Mouse (Mus musculus): ENCODE measurements around the gene Znfx1. TPM values are rescaled to one million over a fixed set of nuclear protein-coding genes. Genes with fewer than 3 reads are reported as not detected.

The Znfx1 gene
- polyA plus RNA-seq, 1 experiment = 23.3 TPM

DNA sequence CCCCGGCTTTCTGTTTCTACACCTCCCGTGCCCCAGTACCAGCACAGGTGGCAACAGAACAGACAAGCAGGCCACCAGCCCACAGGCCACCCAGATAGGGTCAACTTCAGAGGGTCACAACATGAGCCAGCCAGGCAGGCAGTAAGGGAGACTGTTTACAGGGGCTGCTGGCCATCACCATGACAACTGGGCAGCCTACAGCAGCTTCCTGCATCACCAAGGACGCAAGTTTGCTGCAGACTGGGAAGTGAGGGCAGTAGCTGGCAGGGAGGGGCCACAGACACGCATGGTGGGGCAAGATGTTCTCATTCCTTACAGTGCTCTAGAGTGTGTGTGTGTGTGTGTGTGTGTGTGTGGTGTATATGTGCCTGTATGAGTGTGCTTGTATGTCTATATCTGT is 18.8 kb upstream of the Znfx1 start:
- H3K36me3 ChIP-seq (ENCODE audit: control insufficient read depth, insufficient read depth) = no peaks in the 10 kb centered on the region
- H3K27me3 ChIP-seq (ENCODE audit: control insufficient read depth, insufficient read depth, insufficient read length) = no peaks in the 10 kb centered on the region
- no peak overlapping the region for H3K4me2 ChIP-seq (ENCODE audit: low read depth)
- no peak overlapping the region for H3ac ChIP-seq (ENCODE audit: control insufficient read depth, insufficient read length)
- H3K79me2 ChIP-seq (ENCODE audit: control insufficient read depth, insufficient read depth) = no peaks in the 10 kb centered on the region
- H3K4me3 ChIP-seq = no peak overlapping the region
- no peak for TF ChIP-seq MYOD1 (IDR thresholded peaks at IDR 0.05; ENCODE audit: control insufficient read depth in 1 of 3, insufficient read length in 2 of 3, low read depth in 2 of 3)
- no peak for TF ChIP-seq POLR2AphosphoS2 (IDR thresholded peaks at IDR 0.05; ENCODE audit: insufficient read length, low read depth)
- TF ChIP-seq TCF3 (IDR thresholded peaks at IDR 0.05; ENCODE audit: insufficient read length, low read depth) = no peak
- TF ChIP-seq REST (IDR thresholded peaks at IDR 0.05; ENCODE audit: insufficient read depth, insufficient read length) = no peak
- TF ChIP-seq E2F4 (IDR thresholded peaks at IDR 0.05; ENCODE audit: insufficient read depth) = no peak
- no peak for TF ChIP-seq USF1 (IDR thresholded peaks at IDR 0.05; ENCODE audit: low read depth)
- no peak for TF ChIP-seq POLR2A (IDR thresholded peaks at IDR 0.05; ENCODE audit: insufficient read length, low read depth)

DNA sequence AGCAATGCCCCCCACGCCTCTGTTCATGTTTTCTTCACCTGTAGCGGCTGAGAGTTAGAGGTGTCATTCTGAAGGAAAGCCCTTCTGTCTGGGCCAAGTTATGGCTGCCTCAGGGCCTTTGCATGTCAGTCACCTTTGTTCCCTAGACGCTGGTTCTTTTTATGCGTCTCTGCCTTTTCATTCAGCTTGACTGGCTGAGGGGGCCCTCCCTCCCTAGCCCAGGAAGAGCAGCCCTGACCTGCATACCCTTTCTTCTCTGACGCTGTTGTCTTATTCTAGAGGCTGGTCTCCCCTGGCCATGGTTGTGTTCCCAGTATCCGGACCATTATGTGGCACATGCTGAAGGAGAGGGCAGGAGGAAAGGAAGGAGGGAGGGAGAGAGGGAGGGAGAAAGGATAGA is 18.3 kb upstream of the Znfx1 start:
- H3K36me3 ChIP-seq (ENCODE audit: control insufficient read depth, insufficient read depth) = no peaks in the 10 kb centered on the region
- H3K4me2 ChIP-seq (ENCODE audit: low read depth) = no peak overlapping the region
- no peaks in the 10 kb centered on the region for H3K79me2 ChIP-seq (ENCODE audit: control insufficient read depth, insufficient read depth)
- no peaks in the 10 kb centered on the region for H3K27me3 ChIP-seq (ENCODE audit: control insufficient read depth, insufficient read depth, insufficient read length)
- no peak for TF ChIP-seq REST (IDR thresholded peaks at IDR 0.05; ENCODE audit: insufficient read depth, insufficient read length)
- no peak for TF ChIP-seq CEBPB (IDR thresholded peaks at IDR 0.05; ENCODE audit: insufficient read depth, poor library complexity, severe bottlenecking)
- no peak for TF ChIP-seq MYOD1 (IDR thresholded peaks at IDR 0.05; ENCODE audit: control insufficient read depth in 1 of 3, insufficient read length in 2 of 3, low read depth in 2 of 3)
- no peak for TF ChIP-seq TCF12 (IDR thresholded peaks at IDR 0.05; ENCODE audit: insufficient read depth, poor library complexity, severe bottlenecking)
- no peak for TF ChIP-seq TCF3 (IDR thresholded peaks at IDR 0.05; ENCODE audit: insufficient read length, low read depth)
- no peak for TF ChIP-seq MYOG (IDR thresholded peaks at IDR 0.05; ENCODE audit: control insufficient read depth in 1 of 3, insufficient read depth in 1 of 3, insufficient read length in 2 of 3, low read depth in 2 of 3)
- no peak for TF ChIP-seq POLR2AphosphoS2 (IDR thresholded peaks at IDR 0.05; ENCODE audit: insufficient read length, low read depth)
- TF ChIP-seq E2F4 (IDR thresholded peaks at IDR 0.05; ENCODE audit: insufficient read depth) = no peak
- no peak for TF ChIP-seq SRF (IDR thresholded peaks at IDR 0.05; ENCODE audit: control insufficient read depth, insufficient read length, low read depth)
- no peak for TF ChIP-seq USF1 (IDR thresholded peaks at IDR 0.05; ENCODE audit: low read depth)
- no peak for TF ChIP-seq MAX (IDR thresholded peaks at IDR 0.05; ENCODE audit: low read depth)
- no peak for TF ChIP-seq POLR2A (IDR thresholded peaks at IDR 0.05; ENCODE audit: insufficient read length, low read depth)
- H3K4me3 ChIP-seq = no peak overlapping the region
- H3ac ChIP-seq (ENCODE audit: control insufficient read depth, insufficient read length) = no peak overlapping the region

DNA sequence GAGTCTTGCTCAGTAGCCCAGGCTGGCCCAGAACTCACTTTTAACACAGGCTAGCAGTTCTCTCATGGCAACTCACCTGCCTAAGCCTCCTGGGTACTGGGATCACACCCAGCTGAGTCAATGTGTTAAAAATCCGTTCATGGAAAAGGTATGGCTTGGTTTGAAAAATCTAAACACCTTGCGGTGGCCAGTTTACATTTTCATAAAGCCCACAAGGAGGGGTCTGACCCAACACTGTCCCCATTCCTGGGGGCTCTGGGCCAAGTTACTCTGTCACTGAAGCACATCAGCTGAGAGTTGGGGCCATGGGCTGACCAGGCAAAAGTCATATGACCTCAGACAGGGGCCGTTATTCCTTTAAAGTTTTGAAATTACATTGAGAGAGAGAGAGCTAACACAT is 17.6 kb upstream of the Znfx1 start:
- TF ChIP-seq POLR2AphosphoS2 (IDR thresholded peaks at IDR 0.05; ENCODE audit: insufficient read length, low read depth) (no peak), E2F4 (IDR thresholded peaks at IDR 0.05; ENCODE audit: insufficient read depth) (no peak), MYOG (IDR thresholded peaks at IDR 0.05; ENCODE audit: control insufficient read depth in 1 of 3, insufficient read depth in 1 of 3, insufficient read length in 2 of 3, low read depth in 2 of 3) (no peak), TCF3 (IDR thresholded peaks at IDR 0.05; ENCODE audit: insufficient read length, low read depth) (no peak), MAX (IDR thresholded peaks at IDR 0.05; ENCODE audit: low read depth) (no peak), USF1 (IDR thresholded peaks at IDR 0.05; ENCODE audit: low read depth) (no peak), MYOD1 (IDR thresholded peaks at IDR 0.05; ENCODE audit: control insufficient read depth in 1 of 3, insufficient read length in 2 of 3, low read depth in 2 of 3) (no peak), CEBPB (IDR thresholded peaks at IDR 0.05; ENCODE audit: insufficient read depth, poor library complexity, severe bottlenecking) (no peak), REST (IDR thresholded peaks at IDR 0.05; ENCODE audit: insufficient read depth, insufficient read length) (no peak), TCF12 (IDR thresholded peaks at IDR 0.05; ENCODE audit: insufficient read depth, poor library complexity, severe bottlenecking) (no peak), SRF (IDR thresholded peaks at IDR 0.05; ENCODE audit: control insufficient read depth, insufficient read length, low read depth) (no peak), POLR2A (IDR thresholded peaks at IDR 0.05; ENCODE audit: insufficient read length, low read depth) (no peak)
- no peak overlapping the region for H3ac ChIP-seq (ENCODE audit: control insufficient read depth, insufficient read length)
- peak overlapping the region; percentile 84 for H3K4me2 ChIP-seq (ENCODE audit: low read depth)
- H3K27me3 ChIP-seq (ENCODE audit: control insufficient read depth, insufficient read depth, insufficient read length) = no peaks in the 10 kb centered on the region
- H3K79me2 ChIP-seq (ENCODE audit: control insufficient read depth, insufficient read depth) = no peaks in the 10 kb centered on the region
- no peak overlapping the region for H3K4me3 ChIP-seq
- no peaks in the 10 kb centered on the region for H3K36me3 ChIP-seq (ENCODE audit: control insufficient read depth, insufficient read depth)

DNA sequence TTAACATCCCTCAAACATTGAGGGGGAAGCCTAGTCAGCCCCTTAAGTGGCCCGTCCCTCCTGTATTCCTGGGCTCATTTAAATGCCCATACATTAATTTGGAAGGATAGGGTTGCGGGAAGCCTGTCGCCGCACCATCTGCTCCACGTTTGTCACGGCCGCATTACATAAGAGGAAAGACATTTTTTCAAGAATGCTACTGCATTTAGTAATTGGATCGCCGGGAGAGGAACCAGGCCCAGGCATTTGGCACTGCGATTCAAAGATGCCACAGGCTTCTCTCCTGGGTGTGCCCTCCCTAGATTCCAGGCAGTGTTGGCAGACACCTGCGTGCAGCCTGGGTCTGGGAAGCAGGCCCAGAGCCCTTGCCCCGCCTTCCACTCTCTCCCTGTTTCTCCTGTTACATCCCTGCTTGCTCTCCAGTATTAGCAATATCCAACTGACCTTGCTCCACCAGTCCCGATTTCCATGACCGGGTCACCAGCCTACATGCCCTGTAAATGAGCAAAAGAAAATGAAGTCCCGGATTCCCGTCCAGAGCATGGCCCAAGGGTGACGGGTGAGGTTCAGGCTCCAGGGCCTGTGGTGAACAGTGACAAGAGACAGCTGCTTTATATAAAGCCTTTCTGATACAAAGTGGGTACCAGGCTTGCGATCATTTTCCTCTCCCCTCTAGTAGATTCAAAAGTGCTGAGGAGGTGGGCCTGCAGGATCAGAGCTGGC is 16.9 kb upstream of the Znfx1 start:
- Histone ChIP-seq H3K36me3 (ENCODE audit: control insufficient read depth, insufficient read depth) (no peaks in the 10 kb centered on the region), H3K4me3 (no peak overlapping the region), H3K27me3 (ENCODE audit: control insufficient read depth, insufficient read depth, insufficient read length) (no peaks in the 10 kb centered on the region), H3ac (ENCODE audit: control insufficient read depth, insufficient read length) (no peak overlapping the region), H3K79me2 (ENCODE audit: control insufficient read depth, insufficient read depth) (no peaks in the 10 kb centered on the region), H3K4me2 (ENCODE audit: low read depth) (peak overlapping the region; percentile 84)
- peak in 2 of 3 experiments; percentile 64 to 92 for TF ChIP-seq MYOG (IDR thresholded peaks at IDR 0.05; ENCODE audit: control insufficient read depth in 1 of 3, insufficient read depth in 1 of 3, insufficient read length in 2 of 3, low read depth in 2 of 3)
- TF ChIP-seq TCF3 (IDR thresholded peaks at IDR 0.05; ENCODE audit: insufficient read length, low read depth) = peak; percentile 54
- TF ChIP-seq SRF (IDR thresholded peaks at IDR 0.05; ENCODE audit: control insufficient read depth, insufficient read length, low read depth) = no peak
- TF ChIP-seq E2F4 (IDR thresholded peaks at IDR 0.05; ENCODE audit: insufficient read depth) = no peak
- peak in 2 of 3 experiments; percentile 44 to 85 for TF ChIP-seq MYOD1 (IDR thresholded peaks at IDR 0.05; ENCODE audit: control insufficient read depth in 1 of 3, insufficient read length in 2 of 3, low read depth in 2 of 3)
- no peak for TF ChIP-seq POLR2AphosphoS2 (IDR thresholded peaks at IDR 0.05; ENCODE audit: insufficient read length, low read depth)
- TF ChIP-seq REST (IDR thresholded peaks at IDR 0.05; ENCODE audit: insufficient read depth, insufficient read length) = no peak
- no peak for TF ChIP-seq USF1 (IDR thresholded peaks at IDR 0.05; ENCODE audit: low read depth)
- no peak for TF ChIP-seq MAX (IDR thresholded peaks at IDR 0.05; ENCODE audit: low read depth)
- TF ChIP-seq POLR2A (IDR thresholded peaks at IDR 0.05; ENCODE audit: insufficient read length, low read depth) = no peak
- TF ChIP-seq CEBPB (IDR thresholded peaks at IDR 0.05; ENCODE audit: insufficient read depth, poor library complexity, severe bottlenecking) = 0 out of 2 replicates have a peak, but pooled peaks have one; percentile 24
- TF ChIP-seq TCF12 (IDR thresholded peaks at IDR 0.05; ENCODE audit: insufficient read depth, poor library complexity, severe bottlenecking) = peak; percentile 58

Data from myocyte (in vitro differentiated cells).